Mouse (Mus musculus): ENCODE measurements around the gene Gm29582. TPM values are rescaled to one million over a fixed set of nuclear protein-coding genes. Genes with fewer than 3 reads are reported as not detected.

Gm29582 gene
- polyA plus RNA-seq (2012; fragmentation: generic; extraction: Trizol), result not detected

GRCm38 (mm10) chrY:30738461-30738860, at the start of gene Gm29582:
Gene Gm29582, minus strand, starts transcription at chrY:30738561.

